Mouse (Mus musculus) heart, postnatal 0 days (tissue): ENCODE data around the gene Cmip.

Experiments used
- CTCF ChIP-seq: IDR thresholded peaks from 2 replicates; pipeline ENCODE4 v1.5.1; 2016; ENCODE audit warnings: antibody characterized with exemption, control low read depth, low read depth
- EP300 ChIP-seq: IDR thresholded peaks from 2 replicates; pipeline ENCODE4 v1.6.1; 2016; ENCODE audit warnings: antibody characterized with exemption, low read depth

DNA sequence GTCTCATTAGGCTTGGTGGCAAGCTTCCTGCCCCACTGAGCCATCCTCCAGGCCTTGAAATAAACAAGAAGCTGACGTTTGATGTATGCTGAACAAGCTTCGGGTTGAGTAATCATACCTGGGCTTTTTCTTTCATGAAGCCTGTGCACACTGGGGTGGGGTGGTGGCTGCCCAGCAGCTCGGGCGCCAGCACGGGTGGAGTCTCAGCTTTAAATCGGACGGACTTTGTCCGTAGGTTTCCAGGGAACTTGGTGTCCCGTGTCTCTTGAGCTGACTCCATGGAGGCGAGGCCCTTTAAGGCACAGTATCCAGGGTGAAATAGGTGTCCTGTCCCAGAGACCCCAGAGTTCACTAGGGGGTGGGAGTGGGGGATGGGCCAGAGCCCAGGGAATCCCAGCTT lies 42.3 kb downstream of the Cmip start:
- no peak for TF ChIP-seq CTCF
- TF ChIP-seq EP300 = no peak
